Mouse (Mus musculus) erythroid progenitor cell, adult 5-6 weeks (primary cell): ENCODE results near the gene Zfp296. TPM values are rescaled to one million over a fixed set of nuclear protein-coding genes. Genes with fewer than 3 reads are reported as not detected.

Experiments used
- ATAC-seq: replicated peaks from 2 replicates; pipeline ENCODE4 v1.8.0; 2016; ENCODE audit warnings: moderate number of reproducible peaks, mild to moderate bottlenecking, moderate TSS enrichment, inconsistent platforms; ENCODE audit not compliant: poor library complexity, low FRiP score, severe bottlenecking
- total RNA-seq, 2 experiments: library from RNA; stranded (forward) in 1 of 2; stranded (reverse) in 1 of 2; fragments of 150-400 nt in 1 of 2; fragments of 186-747, 209-891 nt in 1 of 2; gene quantifications; 2 replicates each; pipeline versions ENCODE4 v1.2.3 to v1.2.4; 2015 to 2017; ENCODE audit warnings: low replicate concordance in 2 of 2

The Zfp296 gene
- total RNA-seq, 2 experiments from 2014 or later: not detected

- peak; percentile 75 for ATAC-seq
Observed at GRCm38 (mm10) chr7:19561765-19562642, 15.1 kb upstream of the Zfp296 start.

- 0 out of 2 replicates have a peak, but pooled peaks have one; percentile 3 for ATAC-seq
Observed at GRCm38 (mm10) chr7:19562643-19563410, 14.3 kb upstream of the Zfp296 start, which contains the start of gene Ppp1r37. Gene Ppp1r37, minus strand, starts transcription at chr7:19563076.

- ATAC-seq: peak; percentile 71
Observed at GRCm38 (mm10) chr7:19563884-19564283, 13.2 kb upstream of the Zfp296 start.

GRCm38 (mm10) chr7:19564455-19564854 lies 12.6 kb upstream of the Zfp296 start:
- ATAC-seq: no peak

GRCm38 (mm10) chr7:19565803-19566202 lies 11.3 kb upstream of the Zfp296 start:
- ATAC-seq: no peak

- no peak for ATAC-seq
Observed at GRCm38 (mm10) chr7:19567426-19567825, 9.7 kb upstream of the Zfp296 start.

GRCm38 (mm10) chr7:19569647-19570046 lies 7.4 kb upstream of the Zfp296 start:
- ATAC-seq: no peak

GRCm38 (mm10) chr7:19572926-19573775 lies 3.9 kb upstream of the Zfp296 start:
- ATAC-seq: peak; percentile 82

GRCm38 (mm10) chr7:19573776-19574140 lies 3.3 kb upstream of the Zfp296 start:
- ATAC-seq: no peak

GRCm38 (mm10) chr7:19575559-19575958 lies 1.5 kb upstream of the Zfp296 start:
- no peak for ATAC-seq

GRCm38 (mm10) chr7:19577877-19578414 lies 859 bp downstream of the Zfp296 start:
- no peak; the same call in 1 of the 2 replicates for ATAC-seq

- no peak for ATAC-seq
Observed at GRCm38 (mm10) chr7:19578436-19578835, 1.3 kb downstream of the Zfp296 start.

- no peak for ATAC-seq
Observed at GRCm38 (mm10) chr7:19579751-19580150, 2.7 kb downstream of the Zfp296 start.

GRCm38 (mm10) chr7:19580634-19581033 lies 3.5 kb downstream of the Zfp296 start:
- no peak for ATAC-seq

GRCm38 (mm10) chr7:19586269-19586668 lies 9.2 kb downstream of the Zfp296 start:
- ATAC-seq: no peak

GRCm38 (mm10) chr7:19589207-19589606 lies 12.1 kb downstream of the Zfp296 start:
- ATAC-seq: peak; percentile 52; the same call in 1 of the 2 replicates

GRCm38 (mm10) chr7:19589917-19590316 lies 12.8 kb downstream of the Zfp296 start:
- ATAC-seq: peak; percentile 79

GRCm38 (mm10) chr7:19593061-19593730 lies 16.1 kb downstream of the Zfp296 start:
- peak; percentile 39; the same call in 1 of the 2 replicates for ATAC-seq

GRCm38 (mm10) chr7:19600562-19600961 lies 23.5 kb downstream of the Zfp296 start:
- ATAC-seq: no peak
